Mouse (Mus musculus): ENCODE data around the gene Clspn. TPM values are rescaled to one million over a fixed set of nuclear protein-coding genes. Genes with fewer than 3 reads are reported as not detected.

Clspn gene
- total and polyA plus RNA-seq, 3 experiments = 11.1 to 94.0 (median 81.4) TPM

DNA sequence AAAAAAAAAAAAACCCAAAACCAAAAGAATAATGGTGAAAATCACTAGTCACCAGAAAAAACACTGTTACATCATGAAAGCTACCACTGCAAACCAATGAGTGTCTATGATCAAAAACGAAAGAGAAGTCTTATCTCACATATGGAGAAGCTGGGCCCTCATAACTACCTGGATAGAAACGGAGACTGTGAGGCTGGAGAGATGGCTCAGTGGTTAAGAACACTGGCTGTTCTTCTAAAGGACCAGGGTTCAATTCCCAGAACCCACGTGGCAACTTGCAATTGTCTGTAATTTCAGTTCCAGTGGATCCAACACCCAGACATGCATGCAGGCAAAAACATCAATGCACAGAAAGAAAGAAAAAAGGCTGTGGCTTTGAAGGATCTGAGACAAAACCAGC, 75.9 kb downstream of the Clspn start:
- TF ChIP-seq GATA2 (IDR thresholded peaks at IDR 0.05; ENCODE audit: borderline replicate concordance, low read depth, low read length) (no peak), GATA1 (IDR thresholded peaks at IDR 0.05; ENCODE audit: borderline replicate concordance, low read length) (no peak), TAL1 (conservative IDR thresholded peaks at IDR 0.05; ENCODE audit: low read depth, low read length) (no peak), CTCF (IDR thresholded peaks at IDR 0.05; ENCODE audit: low read depth, low read length) (no peak), POLR2AphosphoS5 (IDR thresholded peaks at IDR 0.05; ENCODE audit: insufficient replicate concordance, low read depth, low read length) (no peak)
- DNase-seq (ENCODE audit: low spot score) (no peak), ATAC-seq (ENCODE audit: extremely low read depth, insufficient number of reproducible peaks, low FRiP score, poor library complexity, severe bottlenecking) (no peak)
- H3K4me1 ChIP-seq (ENCODE audit: insufficient read depth, low read depth, low read length) = no peaks in the 10 kb centered on the region
- H3K27me3 ChIP-seq (ENCODE audit: insufficient read depth, low read length) = peaks cover 14% of the 10 kb centered on the region
- H3K9me3 ChIP-seq (replicated peaks) = no peaks in the 10 kb centered on the region
- no peak overlapping the region for H3K4me3 ChIP-seq (ENCODE audit: low read depth, low read length)
- H3K36me3 ChIP-seq (replicated peaks) = no peaks in the 10 kb centered on the region

DNA sequence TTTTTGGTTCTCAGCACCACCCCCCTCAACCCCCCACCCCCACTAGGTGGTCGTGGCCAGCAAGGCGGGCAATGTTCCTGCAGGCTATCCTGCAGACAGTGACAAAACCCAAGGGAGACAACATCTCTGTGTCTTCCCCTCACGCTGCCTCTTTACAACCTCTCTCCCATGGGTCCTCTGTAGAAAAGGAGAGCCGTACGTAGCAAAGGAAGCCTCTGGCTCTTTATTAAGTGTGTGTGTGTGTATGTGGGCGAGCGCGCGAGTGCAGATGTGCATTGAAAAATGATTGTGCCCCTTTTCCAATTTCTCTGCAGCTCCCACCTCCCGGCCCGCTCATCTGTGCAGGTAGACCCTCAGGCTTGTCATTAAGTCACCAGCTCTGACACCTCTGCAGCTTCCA, 79.6 kb downstream of the Clspn start:
- Histone ChIP-seq H3K4me3 (ENCODE audit: low read depth, low read length) (no peak overlapping the region), H3K4me1 (ENCODE audit: insufficient read depth, low read depth, low read length) (no peaks in the 10 kb centered on the region), H3K9me3 (replicated peaks) (no peaks in the 10 kb centered on the region), H3K36me3 (replicated peaks) (no peaks in the 10 kb centered on the region), H3K27me3 (ENCODE audit: insufficient read depth, low read length) (peaks cover 22% of the 10 kb centered on the region)
- TF ChIP-seq GATA1 (IDR thresholded peaks at IDR 0.05; ENCODE audit: borderline replicate concordance, low read length) = no peak
- no peak for TF ChIP-seq TAL1 (conservative IDR thresholded peaks at IDR 0.05; ENCODE audit: low read depth, low read length)
- no peak for TF ChIP-seq CTCF (IDR thresholded peaks at IDR 0.05; ENCODE audit: low read depth, low read length)
- no peak for TF ChIP-seq GATA2 (IDR thresholded peaks at IDR 0.05; ENCODE audit: borderline replicate concordance, low read depth, low read length)
- no peak for TF ChIP-seq POLR2AphosphoS5 (IDR thresholded peaks at IDR 0.05; ENCODE audit: insufficient replicate concordance, low read depth, low read length)
- ATAC-seq (ENCODE audit: extremely low read depth, insufficient number of reproducible peaks, low FRiP score, poor library complexity, severe bottlenecking) = no peak
- DNase-seq (ENCODE audit: low spot score) = no peak

DNA sequence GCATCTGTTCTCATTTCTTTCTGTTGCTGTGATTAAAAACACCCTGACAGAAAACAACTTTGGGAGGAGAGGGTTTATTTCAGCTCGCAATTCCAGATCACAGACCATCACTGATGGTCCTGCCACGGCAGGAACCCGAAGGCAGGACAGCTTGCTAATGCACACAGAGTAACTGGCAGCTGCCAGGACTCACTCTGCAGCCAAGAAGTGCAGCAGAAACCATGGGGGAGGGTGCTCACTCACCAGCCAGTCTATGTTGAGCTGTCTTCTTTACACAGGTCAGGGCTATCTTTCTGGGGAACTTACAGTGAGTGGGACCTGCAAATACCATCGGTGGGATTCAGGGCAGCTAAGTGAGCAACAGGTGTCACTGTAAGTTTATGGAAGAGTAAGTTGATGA, 80.7 kb downstream of the Clspn start:
- Histone ChIP-seq H3K36me3 (replicated peaks) (no peaks in the 10 kb centered on the region), H3K4me1 (ENCODE audit: insufficient read depth, low read depth, low read length) (no peaks in the 10 kb centered on the region), H3K4me3 (ENCODE audit: low read depth, low read length) (no peak overlapping the region), H3K9me3 (replicated peaks) (no peaks in the 10 kb centered on the region), H3K27me3 (ENCODE audit: insufficient read depth, low read length) (peaks cover 29% of the 10 kb centered on the region)
- no peak for DNase-seq (ENCODE audit: low spot score)
- TF ChIP-seq GATA1 (IDR thresholded peaks at IDR 0.05; ENCODE audit: borderline replicate concordance, low read length) (no peak), CTCF (IDR thresholded peaks at IDR 0.05; ENCODE audit: low read depth, low read length) (no peak), TAL1 (conservative IDR thresholded peaks at IDR 0.05; ENCODE audit: low read depth, low read length) (no peak), POLR2AphosphoS5 (IDR thresholded peaks at IDR 0.05; ENCODE audit: insufficient replicate concordance, low read depth, low read length) (no peak), GATA2 (IDR thresholded peaks at IDR 0.05; ENCODE audit: borderline replicate concordance, low read depth, low read length) (no peak)
- ATAC-seq (ENCODE audit: extremely low read depth, insufficient number of reproducible peaks, low FRiP score, poor library complexity, severe bottlenecking) = no peak

DNA sequence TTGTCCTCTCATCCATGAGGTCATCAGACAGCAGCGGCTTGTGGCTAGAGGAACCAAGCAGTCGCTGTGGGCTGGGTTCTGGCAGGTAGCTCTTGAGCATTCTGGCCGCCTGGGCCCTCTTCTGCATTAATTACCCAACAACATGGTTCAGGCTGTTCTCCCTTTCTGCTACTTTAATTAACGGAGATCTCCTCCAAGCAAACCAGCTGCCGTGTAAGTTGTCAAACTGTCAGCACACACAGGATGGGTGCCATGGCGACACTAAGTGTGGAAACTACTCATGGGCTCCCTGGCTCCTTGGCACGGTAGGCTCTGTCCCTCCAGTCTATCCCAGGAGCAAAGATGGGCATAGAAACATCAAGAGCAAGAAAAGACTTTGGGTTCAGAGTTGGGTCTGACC, 82.6 kb downstream of the Clspn start:
- no peaks in the 10 kb centered on the region for H3K36me3 ChIP-seq (replicated peaks)
- ATAC-seq (ENCODE audit: extremely low read depth, insufficient number of reproducible peaks, low FRiP score, poor library complexity, severe bottlenecking) = no peak
- TF ChIP-seq POLR2AphosphoS5 (IDR thresholded peaks at IDR 0.05; ENCODE audit: insufficient replicate concordance, low read depth, low read length) = no peak
- TF ChIP-seq GATA2 (IDR thresholded peaks at IDR 0.05; ENCODE audit: borderline replicate concordance, low read depth, low read length) = no peak
- no peak for TF ChIP-seq GATA1 (IDR thresholded peaks at IDR 0.05; ENCODE audit: borderline replicate concordance, low read length)
- no peak for TF ChIP-seq TAL1 (conservative IDR thresholded peaks at IDR 0.05; ENCODE audit: low read depth, low read length)
- no peak for TF ChIP-seq CTCF (IDR thresholded peaks at IDR 0.05; ENCODE audit: low read depth, low read length)
- H3K27me3 ChIP-seq (ENCODE audit: insufficient read depth, low read length) = peaks cover 29% of the 10 kb centered on the region
- DNase-seq (ENCODE audit: low spot score) = no peak
- no peak overlapping the region for H3K4me3 ChIP-seq (ENCODE audit: low read depth, low read length)
- H3K4me1 ChIP-seq (ENCODE audit: insufficient read depth, low read depth, low read length) = no peaks in the 10 kb centered on the region
- no peaks in the 10 kb centered on the region for H3K9me3 ChIP-seq (replicated peaks)

DNA sequence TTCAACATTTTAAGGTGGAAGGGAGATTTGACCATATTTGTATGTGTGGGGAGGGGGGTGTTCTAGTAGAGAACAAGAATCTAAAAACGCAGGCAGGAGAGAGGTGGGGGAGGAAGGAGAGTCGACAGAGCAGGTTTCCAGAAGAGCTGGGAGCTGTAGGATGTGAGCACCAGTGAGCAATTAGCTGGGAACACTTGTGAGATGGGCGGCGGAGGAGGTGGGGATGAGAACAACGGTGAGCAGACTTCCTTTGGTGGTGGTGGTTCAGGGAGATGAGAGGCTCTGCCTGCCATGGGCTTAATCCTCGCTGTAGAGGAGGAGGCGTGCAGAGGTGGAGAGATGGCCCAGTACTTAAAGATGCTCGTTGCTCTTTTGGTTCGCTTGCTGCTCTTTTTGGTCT, 85.2 kb downstream of the Clspn start:
- ATAC-seq (ENCODE audit: extremely low read depth, insufficient number of reproducible peaks, low FRiP score, poor library complexity, severe bottlenecking) (no peak), DNase-seq (ENCODE audit: low spot score) (no peak)
- TF ChIP-seq CTCF (IDR thresholded peaks at IDR 0.05; ENCODE audit: low read depth, low read length) (no peak), GATA2 (IDR thresholded peaks at IDR 0.05; ENCODE audit: borderline replicate concordance, low read depth, low read length) (no peak), GATA1 (IDR thresholded peaks at IDR 0.05; ENCODE audit: borderline replicate concordance, low read length) (no peak), TAL1 (conservative IDR thresholded peaks at IDR 0.05; ENCODE audit: low read depth, low read length) (no peak), POLR2AphosphoS5 (IDR thresholded peaks at IDR 0.05; ENCODE audit: insufficient replicate concordance, low read depth, low read length) (no peak)
- Histone ChIP-seq H3K4me3 (ENCODE audit: low read depth, low read length) (no peak overlapping the region), H3K4me1 (ENCODE audit: insufficient read depth, low read depth, low read length) (no peaks in the 10 kb centered on the region), H3K36me3 (replicated peaks) (no peaks in the 10 kb centered on the region), H3K27me3 (ENCODE audit: insufficient read depth, low read length) (peaks cover 26% of the 10 kb centered on the region), H3K9me3 (replicated peaks) (no peaks in the 10 kb centered on the region)

Other genes with a start within 250 kb of the Clspn start
- 8.7 and 10.8 TPM in 2 replicates for gene Adprhl2, start 235.2 kb upstream of the Clspn start, total RNA-seq (2014; fragmentation: Nextera tagmentation)
- gene Adprhl2, start 235.2 kb upstream of the Clspn start, total RNA-seq (2017) = 23.2 and 31.1 TPM in 2 replicates
- 86.9 and 87.0 TPM in 2 replicates for gene Adprhl2, start 235.2 kb upstream of the Clspn start, polyA plus RNA-seq (2012)
- gene Tekt2, start 231.2 kb upstream of the Clspn start, total RNA-seq (2014; fragmentation: Nextera tagmentation) = not detected in 2 replicates
- 0.16 TPM in 1 of 2 replicates, not detected in the other for gene Tekt2, start 231.2 kb upstream of the Clspn start, total RNA-seq (2017)
- not detected in 2 replicates for gene Tekt2, start 231.2 kb upstream of the Clspn start, polyA plus RNA-seq (2012)
- 18.0 and 24.7 TPM in 2 replicates for gene Ago3, start 127.4 kb upstream of the Clspn start, total RNA-seq (2014; fragmentation: Nextera tagmentation)
- gene Ago3, start 127.4 kb upstream of the Clspn start, total RNA-seq (2017) = 6.3 and 8.9 TPM in 2 replicates
- gene Ago3, start 127.4 kb upstream of the Clspn start, polyA plus RNA-seq (2012) = 3.1 and 6.6 TPM in 2 replicates
- gene Ago1, start 88.4 kb upstream of the Clspn start, total RNA-seq (2014; fragmentation: Nextera tagmentation) = 25.3 and 30.9 TPM in 2 replicates
- 12.1 and 15.2 TPM in 2 replicates for gene Ago1, start 88.4 kb upstream of the Clspn start, total RNA-seq (2017)
- gene Ago1, start 88.4 kb upstream of the Clspn start, polyA plus RNA-seq (2012) = 6.2 and 8.0 TPM in 2 replicates
- not detected in 2 replicates for gene Ago4, start 23.5 kb upstream of the Clspn start, total RNA-seq (2014; fragmentation: Nextera tagmentation)
- 0.12 and 0.22 TPM in 2 replicates for gene Ago4, start 23.5 kb upstream of the Clspn start, total RNA-seq (2017)
- gene Ago4, start 23.5 kb upstream of the Clspn start, polyA plus RNA-seq (2012) = not detected in 2 replicates
- gene 5730409E04Rik, start 52.9 kb downstream of the Clspn start, total RNA-seq (2014; fragmentation: Nextera tagmentation) = not detected in 2 replicates
- gene 5730409E04Rik, start 52.9 kb downstream of the Clspn start, total RNA-seq (2017) = not detected in 2 replicates
- gene 5730409E04Rik, start 52.9 kb downstream of the Clspn start, polyA plus RNA-seq (2012) = not detected in 2 replicates
- 269 and 289 TPM in 2 replicates for gene Psmb2, start 120.7 kb downstream of the Clspn start, total RNA-seq (2014; fragmentation: Nextera tagmentation)
- 199 and 210 TPM in 2 replicates for gene Psmb2, start 120.7 kb downstream of the Clspn start, total RNA-seq (2017)
- 142 and 179 TPM in 2 replicates for gene Psmb2, start 120.7 kb downstream of the Clspn start, polyA plus RNA-seq (2012)
- gene Tfap2e, start 179.3 kb downstream of the Clspn start, total RNA-seq (2014; fragmentation: Nextera tagmentation) = not detected in 2 replicates
- 0.05 TPM in 1 of 2 replicates, not detected in the other for gene Tfap2e, start 179.3 kb downstream of the Clspn start, total RNA-seq (2017)
- gene Tfap2e, start 179.3 kb downstream of the Clspn start, polyA plus RNA-seq (2012) = not detected in 2 replicates
- gene Ncdn, start 196.5 kb downstream of the Clspn start, total RNA-seq (2014; fragmentation: Nextera tagmentation) = 16.9 and 18.4 TPM in 2 replicates
- gene Ncdn, start 196.5 kb downstream of the Clspn start, total RNA-seq (2017) = 10.3 and 11.4 TPM in 2 replicates
- gene Ncdn, start 196.5 kb downstream of the Clspn start, polyA plus RNA-seq (2012) = 86.9 and 89.1 TPM in 2 replicates
- gene AU040320, start 196.6 kb downstream of the Clspn start, total RNA-seq (2014; fragmentation: Nextera tagmentation) = 41.5 and 45.5 TPM in 2 replicates
- 15.1 and 15.5 TPM in 2 replicates for gene AU040320, start 196.6 kb downstream of the Clspn start, total RNA-seq (2017)
- gene AU040320, start 196.6 kb downstream of the Clspn start, polyA plus RNA-seq (2012) = 10.6 and 21.8 TPM in 2 replicates

Data from G1E (cell line).